Mouse (Mus musculus) lung, postnatal 0 days (tissue): Measurements from ENCODE around the gene Spata20.

ENCODE experiments used
- CTCF ChIP-seq: IDR thresholded peaks from 2 replicates; pipeline ENCODE4 v1.5.1; 2016; ENCODE audit warnings: antibody characterized with exemption, mild to moderate bottlenecking
- EP300 ChIP-seq: IDR thresholded peaks from 2 replicates; pipeline ENCODE4 v1.6.1; 2016; ENCODE audit warnings: antibody characterized with exemption, mild to moderate bottlenecking, control low read depth

DNA sequence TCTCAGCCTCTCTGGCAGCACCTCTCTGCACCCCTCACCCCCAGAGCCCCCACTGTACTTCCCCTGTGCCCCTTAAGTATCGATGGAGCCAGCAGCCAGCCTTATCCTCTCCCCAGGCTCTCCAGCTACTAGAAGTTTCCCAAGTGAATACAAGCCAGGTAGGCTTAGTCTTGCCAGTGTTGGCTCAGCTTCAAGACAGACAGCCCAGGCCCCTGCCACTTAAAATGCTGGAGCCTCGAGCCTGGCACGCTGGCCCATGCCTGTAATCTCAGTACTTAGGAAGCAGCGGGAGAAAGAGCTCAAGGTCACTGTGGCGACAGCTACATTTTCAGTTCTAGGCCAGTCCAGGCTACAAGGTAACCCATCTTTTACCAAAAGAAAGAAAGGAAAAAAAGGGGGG, 36.1 kb downstream of the Spata20 start:
- TF ChIP-seq CTCF (no peak), EP300 (no peak)
